Mouse (Mus musculus) CH12.LX (cell line): ENCODE data around the gene Rtn2.

Source experiments
- CTCF ChIP-seq, 2 experiments: IDR thresholded peaks in 1 of 2; conservative IDR thresholded peaks in 1 of 2; 2 replicates each; pipeline ENCODE4 v1.5.1; 2011 to 2012; ENCODE audit warnings: low read depth in 2 of 2, low read length in 2 of 2, improper control_type of control experiment in 1 of 2, inconsistent platforms in 1 of 2, mild to moderate bottlenecking in 1 of 2, moderate library complexity in 1 of 2
- EP300 ChIP-seq: IDR thresholded peaks from 2 replicates; pipeline ENCODE4 v1.6.1; 2011; ENCODE audit warnings: low read length, improper control_type of control experiment
- MAFK ChIP-seq: IDR thresholded peaks from 2 replicates; pipeline ENCODE4 v1.6.1; 2011; ENCODE audit warnings: low read length, improper control_type of control experiment; ENCODE audit not compliant: insufficient replicate concordance
- MAX ChIP-seq: IDR thresholded peaks from 2 replicates; pipeline ENCODE4 v1.6.1; 2011; ENCODE audit warnings: low read length, improper control_type of control experiment
- POLR2A ChIP-seq: IDR thresholded peaks from 2 replicates; pipeline ENCODE4 v1.6.1; 2011; ENCODE audit warnings: low read depth, mild to moderate bottlenecking, improper control_type of control experiment, low read length
- POLR2AphosphoS2 ChIP-seq: IDR thresholded peaks from 2 replicates; pipeline ENCODE4 v1.6.1; 2011; ENCODE audit warnings: low read depth, low read length, improper control_type of control experiment
- RAD21 ChIP-seq: IDR thresholded peaks from 2 replicates; pipeline ENCODE4 v1.6.1; 2011; ENCODE audit warnings: low read depth, mild to moderate bottlenecking, low read length, improper control_type of control experiment, moderate library complexity
- TBP ChIP-seq: conservative IDR thresholded peaks from 2 replicates; pipeline ENCODE4 v1.6.1; 2011; ENCODE audit warnings: low read depth, low read length, improper control_type of control experiment
- USF1 ChIP-seq: IDR thresholded peaks from 2 replicates; pipeline ENCODE4 v1.6.1; 2014; ENCODE audit warnings: low read depth, mild to moderate bottlenecking, inconsistent platforms, low read length, improper control_type of control experiment

- no peak for TF ChIP-seq CTCF (conservative IDR thresholded peaks at IDR 0.05 in 1 of 2, IDR thresholded peaks at IDR 0.05 in 1 of 2; ENCODE audit: low read depth in 2 of 2, low read length in 2 of 2)
- TF ChIP-seq MAX, result no peak
- TF ChIP-seq USF1, result no peak
- no peak for TF ChIP-seq EP300
- no peak for TF ChIP-seq POLR2AphosphoS2
- no peak for TF ChIP-seq MAFK
- no peak for TF ChIP-seq TBP
- no peak for TF ChIP-seq POLR2A
- TF ChIP-seq RAD21, result no peak
These were observed 34.2 kb downstream of the Rtn2 start for GRCm38 (mm10) chr7:19316451-19317161.
